Mouse (Mus musculus) forebrain, postnatal 0 days (tissue): ENCODE results near the gene Agbl4. TPM values are rescaled to one million over a fixed set of nuclear protein-coding genes. Genes with fewer than 3 reads are reported as not detected.

Source experiments
- ATAC-seq: fragments of 200-750 bp; cut with Nextera tagmentation; 2 replicates; pipeline ENCODE4 v1.8.0; 2017; ENCODE audit warnings: mild to moderate bottlenecking, moderate library complexity
- DNase-seq: peaks from one replicate; pipeline ENCODE4 v3.0.0-alpha.2; 2015
- H3K27ac ChIP-seq: fragments of 300-500 bp; sonication (generic); 2 replicates; pipeline ENCODE4 v1.5.1; 2014; ENCODE audit warnings: low read depth, mild to moderate bottlenecking, antibody characterized with exemption, low read length, moderate library complexity, mixed read lengths
- H3K27me3 ChIP-seq: fragments of 300-500 bp; sonication (generic); 2 replicates; pipeline ENCODE4 v1.6.1; 2014; ENCODE audit warnings: mild to moderate bottlenecking, low read length, mixed read lengths; ENCODE audit not compliant: insufficient read depth
- H3K36me3 ChIP-seq: fragments of 300-500 bp; sonication (generic); 2 replicates; pipeline ENCODE4 v1.6.1; 2014; ENCODE audit warnings: mild to moderate bottlenecking, moderate library complexity; ENCODE audit not compliant: insufficient read depth
- H3K4me1 ChIP-seq: fragments of 300-500 bp; sonication (generic); 2 replicates; pipeline ENCODE4 v1.6.1; 2014; ENCODE audit warnings: antibody characterized with exemption; ENCODE audit not compliant: insufficient read depth
- H3K4me2 ChIP-seq: fragments of 300-500 bp; sonication (generic); 2 replicates; pipeline ENCODE4 v1.6.1; 2014; ENCODE audit warnings: low read depth, mild to moderate bottlenecking, moderate library complexity
- H3K4me3 ChIP-seq: fragments of 300-500 bp; sonication (generic); 2 replicates; pipeline ENCODE4 v1.5.1; 2014; ENCODE audit warnings: low read depth, low read length, mixed read lengths
- H3K9ac ChIP-seq: fragments of 300-500 bp; sonication (generic); 2 replicates; pipeline ENCODE4 v1.6.1; 2014; ENCODE audit warnings: mild to moderate bottlenecking
- H3K9me3 ChIP-seq: fragments of 300-500 bp; sonication (generic); 2 replicates; pipeline ENCODE4 v1.6.1; 2016; ENCODE audit warnings: low read length
- CTCF ChIP-seq: sonication (generic); IDR thresholded peaks from 2 replicates; pipeline ENCODE4 v1.5.1; 2016; ENCODE audit warnings: antibody characterized with exemption, control low read depth, low read depth
- WGBS: fragments of 180-500 bp; shearing (Covaris S2); extraction: QIAGEN DNeasy Blood & Tissue Kit; methylation state at CpG from one replicate; pipeline ENCODE4 v1.1.7; 2014; 5-methylcytosine and 5-hydroxymethylcytosine counted together
- polyA plus RNA-seq: library from polyadenylated mRNA; unstranded; fragments of >200 nt; fragmentation: Nextera tagmentation; extraction: Ambion mirVana; gene quantifications from 2 replicates; pipeline ENCODE4 v1.2.1, GENCODE M21; 2015
- total RNA-seq: library from RNA; depleted of rRNA; stranded (reverse); fragments of >200 nt; gene quantifications from 2 replicates; pipeline ENCODE4 v1.2.3, GENCODE M21; 2014

Gene Agbl4
- total and polyA plus RNA-seq, 2 experiments from 2014 or later = 3.3 to 6.2 TPM

DNA sequence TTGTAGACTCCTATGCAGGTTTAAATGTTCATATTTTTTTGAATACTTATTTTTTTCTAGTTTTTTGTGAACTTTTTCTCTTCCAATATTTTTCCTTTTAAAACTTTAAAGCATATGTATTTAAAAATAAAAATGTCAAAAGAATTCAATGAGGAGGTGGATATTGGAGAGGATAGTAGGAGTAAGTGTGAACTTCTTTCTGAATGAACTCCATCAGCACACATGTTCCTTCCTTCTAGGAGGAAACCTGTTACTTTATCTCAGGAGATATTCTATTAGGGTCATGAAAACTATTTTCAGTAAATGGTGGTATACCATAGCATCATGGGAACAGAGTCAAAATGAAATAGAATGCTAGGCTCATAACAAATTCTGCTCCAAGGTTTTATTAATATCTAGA, 30.2 kb downstream of the Agbl4 start:
- DNase-seq (no peak), ATAC-seq (no peak)
- Histone ChIP-seq H3K27me3 (no peaks in the 10 kb centered on the region), H3K9ac (no peak overlapping the region), H3K4me1 (no peaks in the 10 kb centered on the region), H3K4me2 (no peak overlapping the region), H3K27ac (no peak overlapping the region), H3K9me3 (no peaks in the 10 kb centered on the region), H3K36me3 (no peaks in the 10 kb centered on the region), H3K4me3 (no peak overlapping the region)
- TF ChIP-seq CTCF = no peak

- Histone ChIP-seq H3K4me2 (no peak overlapping the region), H3K27me3 (no peaks in the 10 kb centered on the region), H3K36me3 (no peaks in the 10 kb centered on the region), H3K4me3 (no peak overlapping the region), H3K9me3 (no peaks in the 10 kb centered on the region), H3K9ac (no peak overlapping the region), H3K27ac (no peak overlapping the region), H3K4me1 (no peaks in the 10 kb centered on the region)
- peak; percentile 41; the same call in 1 of the 2 replicates for TF ChIP-seq CTCF
- no peak for DNase-seq
- no peak for ATAC-seq
- WGBS = 51% methylated on average over 1 of the region's 1 CpGs
Measured at GRCm38 (mm10) chr4:110494371-110494770, 96.9 kb downstream of the Agbl4 start.

DNA sequence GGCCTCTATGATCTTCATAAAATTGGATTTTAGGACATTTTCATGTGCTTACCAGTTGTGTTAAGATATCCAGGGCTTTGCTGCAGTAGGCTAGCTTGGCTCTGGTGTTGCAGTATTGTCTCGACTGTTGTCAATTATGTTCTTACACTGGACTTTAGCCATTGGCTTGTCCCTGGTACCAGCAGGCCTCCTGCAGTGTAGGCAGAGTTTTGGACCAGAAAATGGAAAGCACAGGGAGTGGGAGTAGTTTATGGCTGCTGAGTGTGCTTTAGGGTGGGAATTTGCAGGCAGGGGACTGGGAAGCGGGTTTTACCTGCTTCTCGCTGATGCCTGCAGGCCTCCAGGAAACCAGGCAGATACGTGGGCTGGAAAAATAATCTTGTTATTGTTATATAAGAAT, 132.3 kb downstream of the Agbl4 start:
- DNase-seq = no peak
- H3K27ac ChIP-seq = no peak overlapping the region
- H3K36me3 ChIP-seq = no peaks in the 10 kb centered on the region
- H3K27me3 ChIP-seq = no peaks in the 10 kb centered on the region
- H3K4me2 ChIP-seq = no peak overlapping the region
- no peaks in the 10 kb centered on the region for H3K4me1 ChIP-seq
- no peak overlapping the region for H3K4me3 ChIP-seq
- H3K9ac ChIP-seq = no peak overlapping the region
- no peak for TF ChIP-seq CTCF
- ATAC-seq = no peak
- H3K9me3 ChIP-seq = no peaks in the 10 kb centered on the region
- 88% methylated on average over 4 of the region's 4 CpGs for WGBS

GRCm38 (mm10) chr4:110549223-110549622, 151.8 kb downstream of the Agbl4 start:
- H3K9ac ChIP-seq = no peak overlapping the region
- H3K9me3 ChIP-seq = no peaks in the 10 kb centered on the region
- H3K4me2 ChIP-seq = no peak overlapping the region
- H3K4me1 ChIP-seq = no peaks in the 10 kb centered on the region
- no peak for TF ChIP-seq CTCF
- no peaks in the 10 kb centered on the region for H3K36me3 ChIP-seq
- H3K4me3 ChIP-seq = no peak overlapping the region
- H3K27ac ChIP-seq = no peak overlapping the region
- no peak for DNase-seq
- H3K27me3 ChIP-seq = no peaks in the 10 kb centered on the region
- 69% methylated on average over 3 of the region's 3 CpGs for WGBS
- no peak for ATAC-seq

GRCm38 (mm10) chr4:110597726-110598283, 200.3 kb downstream of the Agbl4 start:
- peak; percentile 29 for ATAC-seq
- Histone ChIP-seq H3K4me1 (no peaks in the 10 kb centered on the region), H3K27ac (no peak overlapping the region), H3K9ac (no peak overlapping the region), H3K9me3 (no peaks in the 10 kb centered on the region), H3K4me3 (no peak overlapping the region), H3K4me2 (no peak overlapping the region), H3K27me3 (no peaks in the 10 kb centered on the region), H3K36me3 (no peaks in the 10 kb centered on the region)
- 35% methylated on average over 4 of the region's 4 CpGs for WGBS
- TF ChIP-seq CTCF = no peak
- peak; percentile 27 for DNase-seq

GRCm38 (mm10) chr4:110641417-110641816, 244.0 kb downstream of the Agbl4 start:
- no peak overlapping the region for H3K27ac ChIP-seq

DNA sequence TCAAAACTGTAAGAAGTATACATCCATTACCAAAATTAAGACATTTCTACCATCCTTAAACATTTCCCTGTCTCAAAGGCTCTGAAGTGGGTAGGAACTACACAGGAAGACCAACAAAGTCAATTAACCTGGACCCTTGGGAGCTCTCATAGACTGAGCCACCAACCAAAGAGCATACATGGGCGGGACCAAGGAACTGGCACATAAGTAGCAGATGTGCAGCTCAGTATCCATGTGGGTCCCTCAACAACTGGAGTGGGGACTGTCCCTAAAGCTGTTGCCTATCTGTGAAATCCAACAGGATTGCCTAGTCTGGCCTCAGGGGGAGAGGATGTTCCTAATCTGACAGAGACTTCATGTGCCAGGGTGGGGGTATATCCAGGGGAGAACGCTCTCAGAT, 265.5 kb downstream of the Agbl4 start:
- no peak for TF ChIP-seq CTCF
- 80% methylated on average over 2 of the region's 2 CpGs for WGBS
- no peak overlapping the region for H3K4me3 ChIP-seq

More at GRCm38 (mm10) chr4:110641417-110641816, 244.0 kb downstream of the Agbl4 start:
- H3K27me3 ChIP-seq = no peaks in the 10 kb centered on the region
- no peaks in the 10 kb centered on the region for H3K9me3 ChIP-seq
- H3K4me1 ChIP-seq = no peaks in the 10 kb centered on the region
- no peak overlapping the region for H3K4me3 ChIP-seq
- H3K4me2 ChIP-seq = no peak overlapping the region
- DNase-seq (no peak), ATAC-seq (no peak)
- no peak for TF ChIP-seq CTCF
- no peaks in the 10 kb centered on the region for H3K36me3 ChIP-seq
- no peak overlapping the region for H3K9ac ChIP-seq
- WGBS = 90% methylated on average over 3 of the region's 3 CpGs

More for the DNA sequence above, 265.5 kb downstream of the Agbl4 start:
- no peaks in the 10 kb centered on the region for H3K36me3 ChIP-seq
- no peak overlapping the region for H3K4me2 ChIP-seq
- no peaks in the 10 kb centered on the region for H3K27me3 ChIP-seq
- ATAC-seq = no peak
- no peaks in the 10 kb centered on the region for H3K4me1 ChIP-seq
- H3K27ac ChIP-seq = no peak overlapping the region
- H3K9ac ChIP-seq = no peak overlapping the region
- H3K9me3 ChIP-seq = no peaks in the 10 kb centered on the region
- DNase-seq = no peak
